Mouse (Mus musculus): Measurements from ENCODE around the gene Taf4.

GRCm38 (mm10) chr2:179872724-179873123 lies 103.7 kb downstream of the Taf4 start:
- TF ChIP-seq CTCF (conservative IDR thresholded peaks at IDR 0.05; ENCODE audit: insufficient read depth, insufficient read length, low read depth, low read length): no peak; the same call in 1 of the 2 replicates
- no peak for TF ChIP-seq POLR2A (IDR thresholded peaks at IDR 0.05; ENCODE audit: low read depth, low read length)

Measured in kidney, adult 2 months (tissue).